Mouse (Mus musculus) liver, embryonic 12.5 days (tissue): Measurements from ENCODE around the gene Igsf11. TPM values are rescaled to one million over a fixed set of nuclear protein-coding genes. Genes with fewer than 3 reads are reported as not detected.

ENCODE experiments used
- ATAC-seq: fragments of 200-750 bp; cut with Nextera tagmentation; 2 replicates; pipeline ENCODE4 v1.8.0; 2017; ENCODE audit warnings: moderate number of reproducible peaks, mild to moderate bottlenecking, moderate library complexity
- H3K27ac ChIP-seq: fragments of 300-500 bp; sonication (generic); 2 replicates; pipeline ENCODE4 v1.5.1; 2016; ENCODE audit warnings: mild to moderate bottlenecking
- H3K27me3 ChIP-seq: fragments of 300-500 bp; sonication (generic); replicated peaks from 2 replicates; pipeline ENCODE4 v1.6.1; 2016; ENCODE audit warnings: mild to moderate bottlenecking, moderate library complexity
- H3K36me3 ChIP-seq: fragments of 300-500 bp; sonication (generic); 2 replicates; pipeline ENCODE4 v1.6.1; 2016; ENCODE audit warnings: mild to moderate bottlenecking, moderate library complexity
- H3K4me1 ChIP-seq: fragments of 300-500 bp; sonication (generic); 2 replicates; pipeline ENCODE4 v1.6.1; 2016
- H3K4me2 ChIP-seq: fragments of 300-500 bp; sonication (generic); 2 replicates; pipeline ENCODE4 v1.6.1; 2016; ENCODE audit warnings: mild to moderate bottlenecking, moderate library complexity
- H3K4me3 ChIP-seq: fragments of 300-500 bp; sonication (generic); 2 replicates; pipeline ENCODE4 v1.5.1; 2016; ENCODE audit warnings: mild to moderate bottlenecking, moderate library complexity
- H3K9ac ChIP-seq: fragments of 300-500 bp; sonication (generic); 2 replicates; pipeline ENCODE4 v1.6.1; 2016; ENCODE audit warnings: mild to moderate bottlenecking, moderate library complexity
- H3K9me3 ChIP-seq: fragments of 300-500 bp; sonication (generic); replicated peaks from 2 replicates; pipeline ENCODE4 v1.6.1; 2016; ENCODE audit warnings: mild to moderate bottlenecking, moderate library complexity
- WGBS: fragments of 180-500 bp; shearing (Covaris S2); methylation state at CpG from one replicate; pipeline ENCODE4 v1.1.7; 2016; ENCODE audit not compliant: insufficient replicate concordance; 5-methylcytosine and 5-hydroxymethylcytosine counted together
- polyA plus RNA-seq: library from polyadenylated mRNA; unstranded; fragments of >200 nt; fragmentation: Nextera tagmentation; extraction: Ambion mirVana; gene quantifications from 2 replicates; pipeline ENCODE4 v1.2.1, GENCODE M21; 2016

Igsf11 gene
- polyA plus RNA-seq, 1 experiment from 2014 or later = 0.11 TPM

GRCm38 (mm10) chr16:38908304-38908703 is 15.8 kb downstream of the Igsf11 start:
- ATAC-seq = no peak
- Histone ChIP-seq H3K27ac (no peak overlapping the region), H3K4me2 (no peak overlapping the region), H3K36me3 (no peaks in the 10 kb centered on the region), H3K4me1 (no peaks in the 10 kb centered on the region), H3K9me3 (no peaks in the 10 kb centered on the region), H3K9ac (no peak overlapping the region), H3K4me3 (no peak overlapping the region), H3K27me3 (peaks cover 33% of the 10 kb centered on the region)
- WGBS = 74% methylated on average over 9 of the region's 9 CpGs

GRCm38 (mm10) chr16:38909506-38909905 is 17.0 kb downstream of the Igsf11 start:
- Histone ChIP-seq H3K9ac (no peak overlapping the region), H3K9me3 (no peaks in the 10 kb centered on the region), H3K36me3 (no peaks in the 10 kb centered on the region), H3K27me3 (peaks cover 21% of the 10 kb centered on the region), H3K4me2 (no peak overlapping the region), H3K4me3 (no peak overlapping the region), H3K27ac (no peak overlapping the region), H3K4me1 (no peaks in the 10 kb centered on the region)
- WGBS = 61% methylated on average over 12 of the region's 12 CpGs
- ATAC-seq = no peak

GRCm38 (mm10) chr16:38910088-38910487 is 17.6 kb downstream of the Igsf11 start:
- Histone ChIP-seq H3K4me2 (no peak overlapping the region), H3K36me3 (no peaks in the 10 kb centered on the region), H3K4me1 (no peaks in the 10 kb centered on the region), H3K9me3 (no peaks in the 10 kb centered on the region), H3K4me3 (no peak overlapping the region), H3K9ac (no peak overlapping the region), H3K27me3 (peaks cover 17% of the 10 kb centered on the region; the same call in 1 of the 2 replicates), H3K27ac (no peak overlapping the region)
- no peak for ATAC-seq
- WGBS = 56% methylated on average over 8 of the region's 8 CpGs

- H3K27me3 ChIP-seq = 0 out of 2 replicates have a peak, but pooled peaks cover 3% of the 10 kb centered on the region
- no peaks in the 10 kb centered on the region for H3K4me1 ChIP-seq
- WGBS = 55% methylated on average over 4 of the region's 4 CpGs
- no peak for ATAC-seq
- no peak overlapping the region for H3K9ac ChIP-seq
- H3K4me2 ChIP-seq = no peak overlapping the region
- H3K9me3 ChIP-seq = no peaks in the 10 kb centered on the region
- H3K36me3 ChIP-seq = no peaks in the 10 kb centered on the region
- H3K4me3 ChIP-seq = no peak overlapping the region
- no peak overlapping the region for H3K27ac ChIP-seq
Measured at GRCm38 (mm10) chr16:38915451-38915850, 23.0 kb downstream of the Igsf11 start.

GRCm38 (mm10) chr16:38916053-38916786 is 23.7 kb downstream of the Igsf11 start:
- H3K27ac ChIP-seq = no peak overlapping the region
- 0 out of 2 replicates have a peak, but pooled peaks cover 3% of the 10 kb centered on the region for H3K27me3 ChIP-seq
- no peak overlapping the region for H3K4me3 ChIP-seq
- H3K4me2 ChIP-seq = no peak overlapping the region
- 72% methylated on average over 12 of the region's 12 CpGs for WGBS
- no peaks in the 10 kb centered on the region for H3K36me3 ChIP-seq
- no peak for ATAC-seq
- H3K9ac ChIP-seq = no peak overlapping the region
- H3K9me3 ChIP-seq = no peaks in the 10 kb centered on the region
- no peaks in the 10 kb centered on the region for H3K4me1 ChIP-seq

GRCm38 (mm10) chr16:38916885-38917284 is 24.4 kb downstream of the Igsf11 start:
- Histone ChIP-seq H3K4me3 (no peak overlapping the region), H3K9me3 (no peaks in the 10 kb centered on the region), H3K4me1 (no peaks in the 10 kb centered on the region), H3K27me3 (0 out of 2 replicates have a peak, but pooled peaks cover 3% of the 10 kb centered on the region), H3K27ac (no peak overlapping the region), H3K4me2 (no peak overlapping the region), H3K9ac (no peak overlapping the region), H3K36me3 (no peaks in the 10 kb centered on the region)
- no peak for ATAC-seq
- 60% methylated on average over 5 of the region's 5 CpGs for WGBS

GRCm38 (mm10) chr16:38918121-38918520 is 25.6 kb downstream of the Igsf11 start:
- Histone ChIP-seq H3K4me2 (no peak overlapping the region), H3K4me1 (no peaks in the 10 kb centered on the region), H3K36me3 (no peaks in the 10 kb centered on the region), H3K9ac (no peak overlapping the region), H3K9me3 (no peaks in the 10 kb centered on the region), H3K27me3 (no peaks in the 10 kb centered on the region), H3K27ac (no peak overlapping the region), H3K4me3 (no peak overlapping the region)
- 67% methylated on average over 2 of the region's 2 CpGs for WGBS
- ATAC-seq = no peak

GRCm38 (mm10) chr16:38920488-38920887 is 28.0 kb downstream of the Igsf11 start:
- no peak overlapping the region for H3K4me3 ChIP-seq
- no peak overlapping the region for H3K27ac ChIP-seq
- H3K9ac ChIP-seq = no peak overlapping the region
- H3K36me3 ChIP-seq = no peaks in the 10 kb centered on the region
- no peaks in the 10 kb centered on the region for H3K9me3 ChIP-seq
- H3K27me3 ChIP-seq = no peaks in the 10 kb centered on the region
- 71% methylated on average over 5 of the region's 5 CpGs for WGBS
- no peak overlapping the region for H3K4me2 ChIP-seq
- H3K4me1 ChIP-seq = no peaks in the 10 kb centered on the region
- ATAC-seq = no peak

- Histone ChIP-seq H3K4me3 (no peak overlapping the region), H3K9ac (no peak overlapping the region), H3K4me2 (no peak overlapping the region), H3K27me3 (no peaks in the 10 kb centered on the region), H3K4me1 (no peaks in the 10 kb centered on the region), H3K9me3 (no peaks in the 10 kb centered on the region), H3K36me3 (no peaks in the 10 kb centered on the region), H3K27ac (no peak overlapping the region)
- no peak for ATAC-seq
- WGBS = 69% methylated on average over 13 of the region's 13 CpGs
Measured at GRCm38 (mm10) chr16:38924940-38925339, 32.5 kb downstream of the Igsf11 start.

- ATAC-seq = no peak
Measured at GRCm38 (mm10) chr16:38928760-38929159, 36.3 kb downstream of the Igsf11 start.

GRCm38 (mm10) chr16:38931519-38931918 is 39.0 kb downstream of the Igsf11 start:
- no peaks in the 10 kb centered on the region for H3K9me3 ChIP-seq
- H3K9ac ChIP-seq = no peak overlapping the region
- 69% methylated on average over 6 of the region's 6 CpGs for WGBS
- no peak overlapping the region for H3K4me2 ChIP-seq
- no peak for ATAC-seq
- no peaks in the 10 kb centered on the region for H3K36me3 ChIP-seq
- H3K27ac ChIP-seq = no peak overlapping the region
- no peak overlapping the region for H3K4me3 ChIP-seq
- no peaks in the 10 kb centered on the region for H3K4me1 ChIP-seq
- no peaks in the 10 kb centered on the region for H3K27me3 ChIP-seq

More at GRCm38 (mm10) chr16:38928760-38929159, 36.3 kb downstream of the Igsf11 start:
- Histone ChIP-seq H3K4me3 (no peak overlapping the region), H3K27me3 (no peaks in the 10 kb centered on the region), H3K9me3 (no peaks in the 10 kb centered on the region), H3K27ac (no peak overlapping the region), H3K9ac (no peak overlapping the region), H3K36me3 (no peaks in the 10 kb centered on the region), H3K4me2 (no peak overlapping the region), H3K4me1 (no peaks in the 10 kb centered on the region)
- 62% methylated on average over 7 of the region's 7 CpGs for WGBS

GRCm38 (mm10) chr16:38940805-38941204 is 48.3 kb downstream of the Igsf11 start:
- Histone ChIP-seq H3K4me2 (no peak overlapping the region), H3K9ac (no peak overlapping the region), H3K27ac (no peak overlapping the region), H3K9me3 (no peaks in the 10 kb centered on the region), H3K36me3 (no peaks in the 10 kb centered on the region), H3K4me1 (no peaks in the 10 kb centered on the region), H3K27me3 (no peaks in the 10 kb centered on the region), H3K4me3 (no peak overlapping the region)
- no peak for ATAC-seq
- WGBS = 67% methylated on average over 3 of the region's 3 CpGs

- 77% methylated on average over 6 of the region's 6 CpGs for WGBS
Measured at GRCm38 (mm10) chr16:38941275-38941674, 48.8 kb downstream of the Igsf11 start.

More at GRCm38 (mm10) chr16:38941275-38941674, 48.8 kb downstream of the Igsf11 start:
- no peak overlapping the region for H3K9ac ChIP-seq
- H3K27me3 ChIP-seq = no peaks in the 10 kb centered on the region
- no peaks in the 10 kb centered on the region for H3K9me3 ChIP-seq
- H3K36me3 ChIP-seq = no peaks in the 10 kb centered on the region
- no peak for ATAC-seq
- no peak overlapping the region for H3K27ac ChIP-seq
- H3K4me1 ChIP-seq = no peaks in the 10 kb centered on the region
- no peak overlapping the region for H3K4me2 ChIP-seq
- no peak overlapping the region for H3K4me3 ChIP-seq
